Mouse (Mus musculus) kidney, embryonic 16.5 days (tissue): Measurements from ENCODE around the gene Gm20547. TPM values are rescaled to one million over a fixed set of nuclear protein-coding genes. Genes with fewer than 3 reads are reported as not detected.

Source experiments
- ATAC-seq: fragments of 200-750 bp; cut with Nextera tagmentation; 2 replicates; pipeline ENCODE4 v1.8.0; 2017; ENCODE audit warnings: moderate TSS enrichment; ENCODE audit not compliant: low FRiP score, low TSS enrichment
- H3K27ac ChIP-seq: fragments of 300-500 bp; sonication (generic); 2 replicates; pipeline ENCODE4 v1.5.1; 2014; ENCODE audit warnings: low read length
- H3K27me3 ChIP-seq: fragments of 300-500 bp; sonication (generic); 2 replicates; pipeline ENCODE4 v1.6.1; 2014; ENCODE audit warnings: low read length, control low read depth, mixed read lengths; ENCODE audit not compliant: insufficient read depth
- H3K36me3 ChIP-seq: fragments of 300-500 bp; sonication (generic); 2 replicates; pipeline ENCODE4 v1.6.1; 2014; ENCODE audit warnings: low read length, control low read depth, mixed read lengths; ENCODE audit not compliant: insufficient read depth
- H3K4me1 ChIP-seq: fragments of 300-500 bp; sonication (generic); 2 replicates; pipeline ENCODE4 v1.6.1; 2014; ENCODE audit warnings: low read length, control low read depth, mixed read lengths; ENCODE audit not compliant: insufficient read depth
- H3K4me2 ChIP-seq: fragments of 300-500 bp; sonication (generic); replicated peaks from 2 replicates; pipeline ENCODE4 v1.6.1; 2014; ENCODE audit warnings: low read depth, low read length
- H3K4me3 ChIP-seq: fragments of 300-500 bp; sonication (generic); 2 replicates; pipeline ENCODE4 v1.5.1; 2014; ENCODE audit warnings: mild to moderate bottlenecking, low read length
- H3K9ac ChIP-seq: fragments of 300-500 bp; sonication (generic); replicated peaks from 2 replicates; pipeline ENCODE4 v1.6.1; 2014; ENCODE audit warnings: low read length
- H3K9me3 ChIP-seq: fragments of 300-500 bp; sonication (generic); 2 replicates; pipeline ENCODE4 v1.6.1; 2016; ENCODE audit warnings: low read length, control low read depth
- WGBS: fragments of 180-500 bp; shearing (Covaris S2); extraction: QIAGEN DNeasy Blood & Tissue Kit; methylation state at CpG from one replicate; pipeline ENCODE4 v1.1.7; 2014; 5-methylcytosine and 5-hydroxymethylcytosine counted together
- polyA plus RNA-seq: library from polyadenylated mRNA; unstranded; fragments of >200 nt; fragmentation: Nextera tagmentation; extraction: Ambion mirVana; gene quantifications from 2 replicates; pipeline ENCODE4 v1.2.1, GENCODE M21; 2015

Gene Gm20547
- polyA plus RNA-seq, 1 experiment from 2014 or later = not detected

- ATAC-seq = peak; percentile 40
- 1% methylated on average over 39 of the region's 44 CpGs for WGBS
- H3K27me3 ChIP-seq = no peaks in the 10 kb centered on the region
Measured at GRCm38 (mm10) chr17:34898160-34898586, 16.3 kb upstream of the Gm20547 start, which contains the start of the genes C2 and Ehmt2. C2 (minus strand) TSS chr17:34898265. Ehmt2 (plus strand) TSS chr17:34898469.

GRCm38 (mm10) chr17:34897373-34898159 lies 15.7 kb upstream of the Gm20547 start:
- H3K9ac ChIP-seq = peak overlapping the region; percentile 99
- peaks cover 19% of the 10 kb centered on the region for H3K36me3 ChIP-seq
- H3K27ac ChIP-seq = peak overlapping the region; percentile 98
- peaks cover 41% of the 10 kb centered on the region for H3K4me1 ChIP-seq
- 0 out of 2 replicates have a peak, but pooled peaks have one; percentile 4 for ATAC-seq
- peak overlapping the region; percentile 87 for H3K4me2 ChIP-seq
- no peaks in the 10 kb centered on the region for H3K9me3 ChIP-seq
- WGBS = 14% methylated on average over 10 of the region's 10 CpGs
- H3K4me3 ChIP-seq = peak overlapping the region; percentile 94
- H3K27me3 ChIP-seq = no peaks in the 10 kb centered on the region

More at GRCm38 (mm10) chr17:34898160-34898586, 16.3 kb upstream of the Gm20547 start, which contains the start of the genes C2 and Ehmt2:
- H3K4me2 ChIP-seq = peak within 1 kb of the TSS; percentile 87
- peak within 1 kb of the TSS; percentile 99 for H3K9ac ChIP-seq
- H3K36me3 ChIP-seq = peaks cover 25% of the 10 kb centered on the region
- no peaks in the 10 kb centered on the region for H3K9me3 ChIP-seq
- H3K4me3 ChIP-seq = peak within 1 kb of the TSS; percentile 94
- H3K27ac ChIP-seq = peak within 1 kb of the TSS; percentile 98
- H3K4me1 ChIP-seq = peaks cover 41% of the 10 kb centered on the region

DNA sequence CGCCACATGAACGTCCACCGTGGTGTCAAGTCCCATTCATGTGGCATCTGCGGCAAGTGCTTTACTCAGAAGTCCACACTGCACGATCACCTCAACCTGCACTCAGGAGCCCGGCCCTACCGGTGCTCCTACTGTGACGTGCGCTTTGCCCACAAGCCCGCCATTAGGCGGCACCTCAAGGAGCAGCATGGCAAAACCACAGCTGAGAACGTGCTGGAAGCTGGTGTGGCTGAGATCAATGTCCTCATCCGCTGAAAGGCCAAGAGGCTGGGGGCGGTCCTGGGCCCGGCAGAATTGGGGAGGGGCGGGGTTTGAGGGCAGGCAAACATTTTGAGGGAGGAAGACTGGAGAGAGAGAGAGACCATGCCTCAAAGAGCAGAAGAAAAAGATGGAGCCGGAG lies 14.5 kb upstream of the Gm20547 start:
- Histone ChIP-seq H3K4me3 (no peak overlapping the region), H3K27ac (no peak overlapping the region), H3K9me3 (no peaks in the 10 kb centered on the region), H3K4me2 (no peak overlapping the region), H3K36me3 (peaks cover 13% of the 10 kb centered on the region), H3K27me3 (no peaks in the 10 kb centered on the region), H3K4me1 (peaks cover 41% of the 10 kb centered on the region), H3K9ac (no peak overlapping the region)
- WGBS = 86% methylated on average over 17 of the region's 17 CpGs
- ATAC-seq = no peak

DNA sequence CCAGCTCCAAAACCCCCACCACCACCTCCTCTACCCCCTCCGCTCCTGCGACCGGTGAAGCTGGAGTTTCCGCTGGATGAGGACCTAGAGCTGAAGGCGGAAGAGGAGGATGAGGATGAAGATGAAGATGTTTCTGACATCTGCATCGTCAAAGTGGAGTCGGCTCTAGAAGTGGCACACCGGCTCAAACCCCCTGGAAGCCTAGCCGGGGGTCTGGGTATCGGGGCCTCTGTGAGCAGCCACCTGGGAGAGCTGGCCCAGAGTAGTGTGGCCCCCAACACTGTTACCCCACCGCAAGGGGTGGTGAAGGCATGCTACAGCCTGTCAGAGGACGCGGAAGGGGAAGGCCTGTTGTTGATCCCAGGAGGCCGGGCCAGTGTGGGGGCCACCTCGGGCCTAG lies 13.9 kb upstream of the Gm20547 start:
- 88% methylated on average over 15 of the region's 15 CpGs for WGBS
- Histone ChIP-seq H3K4me2 (peak overlapping the region; percentile 92), H3K27me3 (no peaks in the 10 kb centered on the region), H3K4me3 (peak overlapping the region; percentile 72), H3K9me3 (no peaks in the 10 kb centered on the region), H3K9ac (peak overlapping the region; percentile 86), H3K27ac (peak overlapping the region; percentile 92; the same call in 1 of the 2 replicates), H3K4me1 (peaks cover 41% of the 10 kb centered on the region), H3K36me3 (peaks cover 9% of the 10 kb centered on the region)
- ATAC-seq = no peak

DNA sequence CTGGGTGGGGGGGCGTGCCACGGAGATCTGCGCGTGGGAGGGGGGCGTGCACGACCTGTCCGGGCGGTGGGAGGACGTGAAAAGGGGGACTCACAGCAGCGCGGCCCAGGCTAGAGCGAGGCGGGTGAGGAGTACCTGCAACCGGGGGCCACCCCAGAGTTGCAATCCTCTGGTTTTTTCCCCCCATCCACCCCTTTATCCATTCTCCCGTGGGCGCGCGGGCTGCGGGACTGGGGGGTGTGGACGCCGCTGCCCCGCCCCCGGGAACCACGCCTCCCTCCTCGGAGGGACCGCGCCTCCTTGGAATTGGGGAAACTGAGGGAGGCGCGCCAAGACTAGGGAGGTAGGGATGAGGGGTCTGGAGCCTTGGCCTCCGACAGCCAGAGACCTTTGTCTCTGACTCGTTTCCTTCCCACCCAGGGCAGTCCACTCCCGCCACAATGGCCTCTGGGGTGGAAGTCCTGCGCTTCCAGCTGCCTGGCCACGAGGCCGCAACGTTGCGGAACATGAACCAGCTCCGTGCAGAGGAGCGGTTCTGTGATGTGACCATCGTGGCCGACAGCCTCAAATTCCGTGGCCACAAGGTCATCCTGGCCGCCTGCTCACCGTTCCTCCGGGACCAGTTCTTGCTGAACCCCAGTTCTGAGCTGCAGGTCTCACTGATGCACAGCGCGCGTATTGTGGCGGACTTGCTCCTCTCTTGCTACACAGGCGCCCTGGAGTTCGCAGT lies 13.1 kb upstream of the Gm20547 start:
- H3K4me2 ChIP-seq = peak overlapping the region; percentile 92
- peak overlapping the region; percentile 86 for H3K9ac ChIP-seq
- H3K27me3 ChIP-seq = no peaks in the 10 kb centered on the region
- 7% methylated on average over 50 of the region's 51 CpGs for WGBS
- peak overlapping the region; percentile 72 for H3K4me3 ChIP-seq
- peaks cover 35% of the 10 kb centered on the region for H3K4me1 ChIP-seq
- peak overlapping the region; percentile 92 for H3K27ac ChIP-seq
- peaks cover 9% of the 10 kb centered on the region for H3K36me3 ChIP-seq
- H3K9me3 ChIP-seq = no peaks in the 10 kb centered on the region
- peak; percentile 20; the same call in 1 of the 2 replicates for ATAC-seq

GRCm38 (mm10) chr17:34894074-34894597 lies 12.3 kb upstream of the Gm20547 start:
- H3K4me3 ChIP-seq = peak overlapping the region; percentile 72
- H3K27me3 ChIP-seq = no peaks in the 10 kb centered on the region
- peak overlapping the region; percentile 86 for H3K9ac ChIP-seq
- ATAC-seq = peak; percentile 92
- H3K27ac ChIP-seq = peak overlapping the region; percentile 92
- H3K4me1 ChIP-seq = peaks cover 33% of the 10 kb centered on the region
- WGBS = under 1% methylated on average over 38 of the region's 51 CpGs
- H3K4me2 ChIP-seq = peak overlapping the region; percentile 92
- H3K36me3 ChIP-seq = peaks cover 9% of the 10 kb centered on the region
- no peaks in the 10 kb centered on the region for H3K9me3 ChIP-seq

GRCm38 (mm10) chr17:34893072-34893824 lies 11.4 kb upstream of the Gm20547 start:
- Histone ChIP-seq H3K27ac (peak overlapping the region; percentile 86), H3K36me3 (peaks cover 9% of the 10 kb centered on the region), H3K4me1 (peaks cover 33% of the 10 kb centered on the region), H3K9me3 (no peaks in the 10 kb centered on the region), H3K4me2 (peak overlapping the region; percentile 92), H3K9ac (peak overlapping the region; percentile 66; the same call in 1 of the 2 replicates), H3K4me3 (no peak overlapping the region), H3K27me3 (no peaks in the 10 kb centered on the region)
- 77% methylated on average over 12 of the region's 12 CpGs for WGBS
- ATAC-seq = no peak

DNA sequence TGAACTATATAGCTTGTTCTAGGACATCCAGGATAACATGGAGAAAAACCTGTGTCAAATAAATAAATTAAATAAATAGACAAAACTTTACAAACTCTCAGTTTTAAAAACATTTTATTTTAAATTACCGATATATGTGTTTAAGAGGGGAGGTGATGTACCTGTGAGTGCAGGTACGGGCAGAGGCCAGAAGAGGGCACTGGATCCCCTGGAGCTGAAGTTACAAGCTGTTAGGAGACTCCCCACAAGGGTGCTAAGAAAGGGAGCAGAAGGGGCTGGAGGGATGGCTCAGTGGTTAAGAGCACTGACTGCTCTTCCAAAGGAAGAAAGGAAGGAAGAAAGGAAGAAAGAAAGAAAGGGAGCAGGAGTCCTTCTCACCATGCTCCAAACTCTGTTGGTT lies 9.5 kb upstream of the Gm20547 start:
- H3K4me3 ChIP-seq = no peak overlapping the region
- H3K27me3 ChIP-seq = no peaks in the 10 kb centered on the region
- H3K4me1 ChIP-seq = peaks cover 19% of the 10 kb centered on the region
- no peak overlapping the region for H3K4me2 ChIP-seq
- 94% methylated on average over 2 of the region's 2 CpGs for WGBS
- no peak overlapping the region for H3K9ac ChIP-seq
- no peak for ATAC-seq
- H3K27ac ChIP-seq = no peak overlapping the region
- peaks cover 6% of the 10 kb centered on the region for H3K36me3 ChIP-seq
- H3K9me3 ChIP-seq = no peaks in the 10 kb centered on the region

- H3K36me3 ChIP-seq = no peaks in the 10 kb centered on the region
- H3K9ac ChIP-seq = no peak overlapping the region
- no peaks in the 10 kb centered on the region for H3K27me3 ChIP-seq
- H3K27ac ChIP-seq = no peak overlapping the region
- no peaks in the 10 kb centered on the region for H3K9me3 ChIP-seq
- no peak overlapping the region for H3K4me2 ChIP-seq
- no peak for ATAC-seq
- peaks cover 7% of the 10 kb centered on the region for H3K4me1 ChIP-seq
- H3K4me3 ChIP-seq = no peak overlapping the region
- 80% methylated on average over 12 of the region's 12 CpGs for WGBS
Measured at GRCm38 (mm10) chr17:34890074-34890743, 8.4 kb upstream of the Gm20547 start.
